Comparison of ENCODE assay signal across 9 mouse cellular contexts in the genomic region with DNA sequence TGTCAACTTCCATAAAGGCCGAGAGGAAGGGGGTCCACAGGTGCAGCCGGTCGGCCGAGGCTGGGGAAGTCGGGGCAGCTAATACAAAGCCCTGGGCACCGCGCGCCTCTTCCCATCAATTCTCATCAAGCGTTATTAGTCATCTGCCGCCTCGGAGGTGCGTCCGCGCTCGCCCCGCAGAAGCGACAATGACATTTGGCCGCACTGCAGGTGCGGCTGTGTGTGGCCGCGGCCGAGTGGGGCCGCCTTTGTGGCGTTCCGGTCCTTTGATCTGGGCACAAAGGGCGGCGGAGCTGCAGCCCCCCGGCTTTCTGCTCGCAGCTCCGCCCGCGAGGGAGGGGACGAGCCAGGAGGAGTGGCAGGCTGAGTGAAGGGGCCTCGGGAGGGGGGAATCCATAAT. TPM values are rescaled to one million over a fixed set of nuclear protein-coding genes. Genes with fewer than 3 reads are reported as not detected.
DNase-seq lines count a peak whose midpoint lies in the region; ATAC-seq and TF ChIP-seq lines count a peak whose summit lies in the region.
"Had no signal": no experiment of that assay in that cellular context is flagged by ENCODE, and none has a peak within 500 bp of the region (broad histone marks: within the 10 kb centered on the region; RNA-seq: fewer than 3 reads in every experiment).

No protein-coding gene starts in this region.

- no peak for ATAC-seq in intestine, embryonic 14.5 days (replicated peaks; ENCODE audit: low FRiP score, low TSS enrichment, low read depth)
- ATAC-seq in liver, embryonic 14.5 days (ENCODE audit: insufficient read depth) = no peak

- TF ChIP-seq POLR2A in CH12.LX (IDR thresholded peaks at IDR 0.05; ENCODE audit: low read depth, low read length) = no peak

- TF ChIP-seq EP300 in CH12.LX (IDR thresholded peaks at IDR 0.05; ENCODE audit: low read length) = no peak
- no peak for TF ChIP-seq EP300 in liver, embryonic 14.5 days (IDR thresholded peaks at IDR 0.05; ENCODE audit: low read depth)

- in situ Hi-C loops in CH12.LX (cut with MboI; ENCODE audit: low pct_ligation_motif_present, low pct_unique_long_range_greater_than_20kb, low sequenced_read_pairs) = no loop called here

- intact Hi-C loops in heart, postnatal 10 days (cut with DNase I) = no loop called here

- no peaks in the 10 kb centered on the region for H3K79me2 ChIP-seq in CH12.LX (replicated peaks; ENCODE audit: control insufficient read depth, extremely low read depth, insufficient read depth, poor library complexity, severe bottlenecking)

- TF ChIP-seq CTCF in CH12.LX (conservative IDR thresholded peaks at IDR 0.05 in 1 of 2, IDR thresholded peaks at IDR 0.05 in 1 of 2; ENCODE audit: low read depth in 2 of 2, low read length in 2 of 2) = no peak
- TF ChIP-seq CTCF in liver, embryonic 14.5 days (IDR thresholded peaks at IDR 0.05; ENCODE audit: low read depth) = no peak

- TF ChIP-seq RAD21 in CH12.LX (IDR thresholded peaks at IDR 0.05; ENCODE audit: low read depth, low read length) = no peak

- H3K36me3 ChIP-seq in CH12.LX (replicated peaks in 1 of 2; ENCODE audit: control insufficient read depth in 1 of 2, insufficient read depth in 1 of 2, low read length in 1 of 2) = no peaks in the 10 kb centered on the region
- no peaks in the 10 kb centered on the region for H3K36me3 ChIP-seq in intestine, embryonic 14.5 days (ENCODE audit: control insufficient read depth, insufficient read depth, low read length)
- no peaks in the 10 kb centered on the region for H3K36me3 ChIP-seq in liver, embryonic 14.5 days (replicated peaks; ENCODE audit: control insufficient read depth, insufficient read depth, low read depth)

- under 1% methylated on average over 34 of the region's 34 CpGs for WGBS in intestine, embryonic 14.5 days
- under 1% methylated on average over 34 of the region's 34 CpGs for WGBS in liver, embryonic 14.5 days (ENCODE audit: insufficient replicate concordance)

- H3K9ac ChIP-seq in CH12.LX (ENCODE audit: insufficient read depth, low read depth) = no peak overlapping the region
- peak overlapping the region; percentile 38 for H3K9ac ChIP-seq in intestine, embryonic 14.5 days (ENCODE audit: low read length)
- H3K9ac ChIP-seq in liver, embryonic 14.5 days (replicated peaks) = no peak overlapping the region

- H3K27ac ChIP-seq in CH12.LX (ENCODE audit: insufficient read depth, low read depth) = no peak overlapping the region
- H3K27ac ChIP-seq in intestine, embryonic 14.5 days (ENCODE audit: low read depth) = no peak overlapping the region
- H3K27ac ChIP-seq in liver, embryonic 14.5 days = no peak overlapping the region

- DNase-seq in CH12.LX (ENCODE audit: extremely low read depth) = peak; percentile 21
- peak; percentile 63 for DNase-seq in embryo, embryonic 10 days (ENCODE audit: low spot score)
- DNase-seq in intestine, embryonic 14.5 days (ENCODE audit: low spot score) = no peak
- DNase-seq in liver, embryonic 14.5 days (ENCODE audit: low read depth in 3 of 3, low spot score in 3 of 3) = no peak
- no peak for DNase-seq in adrenal gland, postnatal 25 days
- DNase-seq in lung, adult 18-20 months = no peak
- no peak for DNase-seq in adrenal gland, adult (ENCODE audit: inconsistent age in 2 of 2, low spot score in 1 of 2)
- DNase-seq in heart, postnatal 10 days = no peak

- no peaks in the 10 kb centered on the region for H3K27me3 ChIP-seq in CH12.LX (replicated peaks)
- peaks cover 23% of the 10 kb centered on the region for H3K27me3 ChIP-seq in intestine, embryonic 14.5 days (replicated peaks; ENCODE audit: control insufficient read depth, insufficient read depth, low read length)
- peaks cover 21% of the 10 kb centered on the region for H3K27me3 ChIP-seq in liver, embryonic 14.5 days (ENCODE audit: control insufficient read depth, insufficient read depth, low read length)

- dilution Hi-C loops in CH12.LX (cut with MboI; ENCODE audit: extremely low pct_ligation_motif_present, extremely low pct_unique_long_range_greater_than_20kb, low sequenced_read_pairs) = no loop called here

- H3K4me1 ChIP-seq in CH12.LX (ENCODE audit: control insufficient read depth in 1 of 2, insufficient read depth in 2 of 2) = peaks cover 8 to 40% of the 10 kb centered on the region in 2 experiments
- H3K4me1 ChIP-seq in intestine, embryonic 14.5 days (replicated peaks; ENCODE audit: control insufficient read depth, insufficient read depth, low read length) = peaks cover 21% of the 10 kb centered on the region
- peaks cover 0 to 5% of the 10 kb centered on the region in 2 experiments; a peak in 1 of 4 replicates for H3K4me1 ChIP-seq in liver, embryonic 14.5 days (replicated peaks; ENCODE audit: control insufficient read depth in 2 of 2, insufficient read depth in 2 of 2, low read length in 1 of 2)
- H3K4me1 ChIP-seq: megakaryocyte, embryonic 14.5 days had no signal

- H3K9me3 ChIP-seq in CH12.LX (replicated peaks; ENCODE audit: low read length) = peaks cover 37% of the 10 kb centered on the region
- no peaks in the 10 kb centered on the region for H3K9me3 ChIP-seq in intestine, embryonic 14.5 days (ENCODE audit: control insufficient read depth, low read length)
- no peaks in the 10 kb centered on the region for H3K9me3 ChIP-seq in liver, embryonic 14.5 days (ENCODE audit: control insufficient read depth, low read length)

- H3K4me2 ChIP-seq in CH12.LX (ENCODE audit: insufficient read depth, low read depth, poor library complexity, severe bottlenecking) = peak overlapping the region; percentile 39
- H3K4me2 ChIP-seq in intestine, embryonic 14.5 days (ENCODE audit: low read length) = peak overlapping the region; percentile 96
- H3K4me2 ChIP-seq in liver, embryonic 14.5 days (ENCODE audit: low read depth) = peak overlapping the region; percentile 54

- peak overlapping the region in 2 of 3 experiments; percentile 32 to 38 for H3K4me3 ChIP-seq in CH12.LX (replicated peaks in 1 of 3; ENCODE audit: low read depth in 2 of 3, low read length in 2 of 3, poor library complexity in 1 of 3)
- H3K4me3 ChIP-seq in intestine, embryonic 14.5 days (ENCODE audit: low read depth, low read length) = peak overlapping the region; percentile 49
- peak overlapping the region; percentile 27 to 40; a peak in 3 of 4 replicates for H3K4me3 ChIP-seq in liver, embryonic 14.5 days (ENCODE audit: insufficient read depth in 1 of 2, low read depth in 2 of 2, low read length in 2 of 2)
- H3K4me3 ChIP-seq: megakaryocyte, embryonic 14.5 days had no signal

TF ChIP-seq in CH12.LX, 34 proteins besides CTCF, POLR2A, EP300 and RAD21:
- TF ChIP-seq BHLHE40 (IDR thresholded peaks at IDR 0.05; ENCODE audit: low read depth, low read length) (no peak), MEF2A (IDR thresholded peaks at IDR 0.05; ENCODE audit: borderline replicate concordance, low read depth, low read length) (no peak), TCF12 (IDR thresholded peaks at IDR 0.05; ENCODE audit: low read depth, low read length) (0 out of 2 replicates have a peak, but pooled peaks have one; percentile 22), JUND (conservative IDR thresholded peaks at IDR 0.05; ENCODE audit: low read depth, low read length) (no peak), MXI1 (IDR thresholded peaks at IDR 0.05; ENCODE audit: low read depth, low read length) (no peak), SIN3A (IDR thresholded peaks at IDR 0.05; ENCODE audit: low read length) (no peak), E2F4 (IDR thresholded peaks at IDR 0.05; ENCODE audit: insufficient replicate concordance, low read depth, low read length) (no peak), MAX (IDR thresholded peaks at IDR 0.05; ENCODE audit: low read length) (no peak), NELFE (IDR thresholded peaks at IDR 0.05; ENCODE audit: low read depth, low read length) (no peak)

RNA-seq across cellular contexts. Expression of gene Sall1, which starts 37.5 kb away (rescaled TPM):
- total RNA-seq in CH12.LX (2012; rRNA removed) (not detected in 2 replicates), CH12.LX (2014; rRNA removed) (not detected in 2 replicates)
- not detected in 2 replicates for polyA plus RNA-seq in CH12.LX (2012; ENCODE audit: insufficient read length, low read depth)
- polyA plus RNA-seq in intestine, embryonic 14.5 days (2014; fragmentation: Nextera tagmentation; extraction: Ambion mirVana) = 2.8 and 3.3 TPM in 2 replicates
- polyA plus RNA-seq in liver, embryonic 14.5 days (2012; rRNA removed) = 1.6 and 1.7 TPM in 2 replicates
- polyA plus RNA-seq in liver, embryonic 14.5 days (2014; fragmentation: Nextera tagmentation; extraction: Ambion mirVana) = 1.0 and 1.1 TPM in 2 replicates
- not detected in 2 replicates for total RNA-seq in adrenal gland, postnatal 25 days (2021)
- 1 to 10 TPM; 2.0 to 2.8 TPM for total RNA-seq in heart, postnatal 10 days (2021)

Comparison
In these comparisons a context has a peak if more than half of its experiments do, and no peak if none do; other contexts are left out.
1. DNase-seq: peak in CH12.LX (single experiment) and embryo, embryonic 10 days (single experiment); none in intestine, embryonic 14.5 days (single experiment), liver, embryonic 14.5 days (0 of 3), adrenal gland, postnatal 25 days (single experiment), lung, adult 18-20 months (0 of 2), adrenal gland, adult (0 of 2) and heart, postnatal 10 days (0 of 2).
2. H3K4me2 ChIP-seq: peak in every context shown above with its lines; median percentile 96 in intestine, embryonic 14.5 days; 54 in liver, embryonic 14.5 days; 39 in CH12.LX.
3. Peak in every context shown above with its lines, with median percentiles within 50 percentile points of each other: H3K4me3 ChIP-seq.